Mouse (Mus musculus) myocyte (in vitro differentiated cells): ENCODE measurements around the gene Cfap54.

Experiments used
- E2F4 ChIP-seq: IDR thresholded peaks from one replicate; pipeline ENCODE4 v1.6.1; 2011; ENCODE audit warnings: mild to moderate bottlenecking, control low read depth, moderate library complexity; ENCODE audit not compliant: insufficient read depth
- MAX ChIP-seq: IDR thresholded peaks from one replicate; pipeline ENCODE4 v1.6.1; 2011; ENCODE audit warnings: low read depth, mild to moderate bottlenecking, control low read depth
- MYOG ChIP-seq, 3 experiments: IDR thresholded peaks; one replicate each; pipeline ENCODE4 v1.6.1; 2011; ENCODE audit warnings: control low read depth in 2 of 3, low read depth in 2 of 3, mild to moderate bottlenecking in 2 of 3; ENCODE audit not compliant: insufficient read length in 2 of 3, control insufficient read depth in 1 of 3, insufficient read depth in 1 of 3
- POLR2A ChIP-seq: IDR thresholded peaks from one replicate; pipeline ENCODE4 v1.6.1; 2011; ENCODE audit warnings: low read depth, mild to moderate bottlenecking, control low read depth, moderate library complexity; ENCODE audit not compliant: insufficient read length
- POLR2AphosphoS2 ChIP-seq: IDR thresholded peaks from one replicate; pipeline ENCODE4 v1.6.1; 2011; ENCODE audit warnings: low read depth, control low read depth; ENCODE audit not compliant: insufficient read length
- TCF12 ChIP-seq: IDR thresholded peaks from one replicate; pipeline ENCODE4 v1.6.1; 2011; ENCODE audit warnings: mild to moderate bottlenecking, control low read depth; ENCODE audit not compliant: poor library complexity, insufficient read depth, severe bottlenecking
- TCF3 ChIP-seq: IDR thresholded peaks from one replicate; pipeline ENCODE4 v1.6.1; 2011; ENCODE audit warnings: low read depth, control low read depth; ENCODE audit not compliant: insufficient read length
- USF1 ChIP-seq: IDR thresholded peaks from one replicate; pipeline ENCODE4 v1.6.1; 2011; ENCODE audit warnings: low read depth, mild to moderate bottlenecking, control low read depth, moderate library complexity

DNA sequence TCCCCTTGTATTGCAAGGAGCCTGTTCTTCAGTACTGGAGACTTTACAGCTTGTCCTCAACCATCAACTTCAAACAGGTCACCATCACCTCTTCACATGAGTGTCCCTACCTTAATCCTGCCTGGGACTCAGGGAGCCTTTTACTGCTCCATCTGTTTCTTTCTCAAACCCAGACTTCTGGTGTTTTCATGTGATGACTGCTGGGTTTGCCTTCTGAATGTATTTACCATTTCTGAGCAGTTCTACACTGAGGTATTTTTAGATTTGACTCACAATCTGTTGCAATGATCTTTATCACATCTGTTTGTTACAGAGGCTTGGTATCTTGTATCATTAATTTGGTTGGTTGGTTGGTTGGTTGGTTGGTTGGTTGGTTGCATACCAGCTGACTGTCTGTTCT lies 88.9 kb downstream of the Cfap54 start:
- no peak for TF ChIP-seq MAX
- TF ChIP-seq POLR2A, result no peak
- TF ChIP-seq MYOG (IDR thresholded peaks at IDR 0.05; ENCODE audit: control insufficient read depth in 1 of 3, insufficient read depth in 1 of 3, insufficient read length in 2 of 3, low read depth in 2 of 3), result no peak
- TF ChIP-seq E2F4, result no peak
- TF ChIP-seq POLR2AphosphoS2, result no peak
- TF ChIP-seq TCF12, result no peak
- no peak for TF ChIP-seq TCF3
- no peak for TF ChIP-seq USF1
